Mouse (Mus musculus): ENCODE measurements around the gene Mettl23. TPM values are rescaled to one million over a fixed set of nuclear protein-coding genes. Genes with fewer than 3 reads are reported as not detected.
"Not testable (repeated sequence)": the region's sequence is repeated elsewhere in the genome, so short reads cannot be mapped to it uniquely, and the experiment has no call there.

The Mettl23 gene
- total RNA-seq, 2 experiments from 2014 or later, result 28.6 to 29.7 TPM

- peak; percentile 75 to 76 for DNase-seq (ENCODE audit: low spot score in 2 of 2)
- intact Hi-C loops (cut with DNase I), result loop anchor here (1.0 kb wide), 1 partner anchor 11 kb away; the partner anchor contains the start of gene Srsf2
Observed at GRCm38 (mm10) chr11:116842531-116843260, 382 bp upstream of the Mettl23 start.

- intact Hi-C loops (cut with DNase I), result no loop called here
- DNase-seq (ENCODE audit: low spot score in 2 of 2), result no peak
Observed at GRCm38 (mm10) chr11:116846593-116847181, 3.6 kb downstream of the Mettl23 start.

- intact Hi-C loops (cut with DNase I), result no loop called here
- DNase-seq (ENCODE audit: low spot score in 2 of 2), result no peak
Observed at GRCm38 (mm10) chr11:116847187-116848085, 4.4 kb downstream of the Mettl23 start.

GRCm38 (mm10) chr11:116848086-116848876 lies 5.2 kb downstream of the Mettl23 start:
- DNase-seq (ENCODE audit: low spot score in 2 of 2), result no peak
- intact Hi-C loops (cut with DNase I), result no loop called here

- intact Hi-C loops (cut with DNase I); DNase-seq (ENCODE audit: low spot score in 2 of 2): not testable (repeated sequence)
Observed at GRCm38 (mm10) chr11:116848877-116849178, 5.8 kb downstream of the Mettl23 start.

- intact Hi-C loops (cut with DNase I), result no loop called here
- DNase-seq (ENCODE audit: low spot score in 2 of 2), result no peak
Observed at GRCm38 (mm10) chr11:116849587-116849986, 6.5 kb downstream of the Mettl23 start.

GRCm38 (mm10) chr11:116850085-116850484 lies 7.0 kb downstream of the Mettl23 start:
- no peak for DNase-seq (ENCODE audit: low spot score in 2 of 2)
- intact Hi-C loops (cut with DNase I), result no loop called here

- intact Hi-C loops (cut with DNase I), result no loop called here
Observed at GRCm38 (mm10) chr11:116850833-116851477, 7.9 kb downstream of the Mettl23 start.

GRCm38 (mm10) chr11:116851576-116852290 lies 8.7 kb downstream of the Mettl23 start:
- intact Hi-C loops (cut with DNase I), result no loop called here

More at GRCm38 (mm10) chr11:116850833-116851477, 7.9 kb downstream of the Mettl23 start:
- no peak for DNase-seq (ENCODE audit: low spot score in 2 of 2)

GRCm38 (mm10) chr11:116852291-116852890 lies 9.3 kb downstream of the Mettl23 start, which contains the start of gene Mfsd11:
Gene Mfsd11 (plus strand): TSS chr11:116852440.
- intact Hi-C loops (cut with DNase I), result no loop called here
- peak; percentile 71 to 79 for DNase-seq (ENCODE audit: low spot score in 2 of 2)

More at GRCm38 (mm10) chr11:116851576-116852290, 8.7 kb downstream of the Mettl23 start:
- DNase-seq (ENCODE audit: low spot score in 2 of 2), result peak in 1 of 2 experiments; percentile 32

- peak; percentile 98 for DNase-seq (ENCODE audit: low spot score in 2 of 2)
- intact Hi-C loops (cut with DNase I), result loop anchor here (1.0 kb wide), 1 partner anchor 10 kb away; the partner anchor contains the start of genes Jmjd6 and Mettl23
Observed at GRCm38 (mm10) chr11:116852891-116853511, 9.9 kb downstream of the Mettl23 start, which contains the start of gene Srsf2. Gene Srsf2 (minus strand): TSS chr11:116853094.

- DNase-seq (ENCODE audit: low spot score in 2 of 2), result peak; percentile 98 to 99
- intact Hi-C loops (cut with DNase I), result loop anchor here (1.0 kb wide), 1 partner anchor 10 kb away; the partner anchor contains the start of genes Jmjd6 and Mettl23
Observed at GRCm38 (mm10) chr11:116853512-116853928, 10.4 kb downstream of the Mettl23 start.

- intact Hi-C loops (cut with DNase I), result no loop called here
- DNase-seq (ENCODE audit: low spot score in 2 of 2), result no peak
Observed at GRCm38 (mm10) chr11:116854279-116854678, 11.2 kb downstream of the Mettl23 start.

- intact Hi-C loops (cut with DNase I), result no loop called here
- DNase-seq (ENCODE audit: low spot score in 2 of 2), result no peak
Observed at GRCm38 (mm10) chr11:116857183-116857850, 14.2 kb downstream of the Mettl23 start.

GRCm38 (mm10) chr11:116864444-116864843 lies 21.4 kb downstream of the Mettl23 start:
- no peak for DNase-seq (ENCODE audit: low spot score in 2 of 2)
- intact Hi-C loops (cut with DNase I), result no loop called here

- no peak for DNase-seq (ENCODE audit: low spot score in 2 of 2)
- intact Hi-C loops (cut with DNase I), result no loop called here
Observed at GRCm38 (mm10) chr11:116865945-116866585, 23.0 kb downstream of the Mettl23 start.

Data from left cerebral cortex, postnatal 25 days (tissue).